Mouse (Mus musculus) cerebellum, adult (tissue): ENCODE results near the gene Jak1.
A peak's percentile ranks its signal among the peaks of the same experiment; 100 is the strongest.

Experiments used
- ATAC-seq: cut with Nextera tagmentation; 2 replicates; pipeline ENCODE4 v1.9.2; 2017; ENCODE audit warnings: mild to moderate bottlenecking, moderate library complexity, mixed read lengths; ENCODE audit not compliant: insufficient number of reproducible peaks, low FRiP score, low TSS enrichment

The Jak1 gene

GRCm38 (mm10) chr4:101157476-101157875, 107.6 kb downstream of the Jak1 start:
- ATAC-seq = no peak

GRCm38 (mm10) chr4:101155541-101155940, 109.5 kb downstream of the Jak1 start:
- ATAC-seq = no peak

- no peak for ATAC-seq
These were observed 118.0 kb downstream of the Jak1 start for GRCm38 (mm10) chr4:101146891-101147655.

- peak; percentile 90 for ATAC-seq
These were observed 118.9 kb downstream of the Jak1 start for GRCm38 (mm10) chr4:101146047-101146745.

GRCm38 (mm10) chr4:101144790-101145189, 120.3 kb downstream of the Jak1 start:
- ATAC-seq = no peak

GRCm38 (mm10) chr4:101144361-101144760, 120.7 kb downstream of the Jak1 start:
- ATAC-seq = no peak

- ATAC-seq = no peak
These were observed 121.2 kb downstream of the Jak1 start for GRCm38 (mm10) chr4:101143901-101144300.

- ATAC-seq = no peak
These were observed 123.3 kb downstream of the Jak1 start for GRCm38 (mm10) chr4:101141768-101142167.

GRCm38 (mm10) chr4:101137975-101138374, 127.1 kb downstream of the Jak1 start:
- ATAC-seq = no peak

- no peak for ATAC-seq
These were observed 129.2 kb downstream of the Jak1 start for GRCm38 (mm10) chr4:101135909-101136308.

GRCm38 (mm10) chr4:101135013-101135412, 130.1 kb downstream of the Jak1 start:
- ATAC-seq = no peak

- ATAC-seq = no peak
These were observed 144.1 kb downstream of the Jak1 start for GRCm38 (mm10) chr4:101121002-101121401.

GRCm38 (mm10) chr4:101107122-101107521, 158.0 kb downstream of the Jak1 start:
- ATAC-seq = peak; percentile 58
